Mouse (Mus musculus): ENCODE data around the gene Olfr323. TPM values are rescaled to one million over a fixed set of nuclear protein-coding genes. Genes with fewer than 3 reads are reported as not detected.

Olfr323 gene
- polyA plus RNA-seq, 1 experiment from 2014 or later: not detected

DNA sequence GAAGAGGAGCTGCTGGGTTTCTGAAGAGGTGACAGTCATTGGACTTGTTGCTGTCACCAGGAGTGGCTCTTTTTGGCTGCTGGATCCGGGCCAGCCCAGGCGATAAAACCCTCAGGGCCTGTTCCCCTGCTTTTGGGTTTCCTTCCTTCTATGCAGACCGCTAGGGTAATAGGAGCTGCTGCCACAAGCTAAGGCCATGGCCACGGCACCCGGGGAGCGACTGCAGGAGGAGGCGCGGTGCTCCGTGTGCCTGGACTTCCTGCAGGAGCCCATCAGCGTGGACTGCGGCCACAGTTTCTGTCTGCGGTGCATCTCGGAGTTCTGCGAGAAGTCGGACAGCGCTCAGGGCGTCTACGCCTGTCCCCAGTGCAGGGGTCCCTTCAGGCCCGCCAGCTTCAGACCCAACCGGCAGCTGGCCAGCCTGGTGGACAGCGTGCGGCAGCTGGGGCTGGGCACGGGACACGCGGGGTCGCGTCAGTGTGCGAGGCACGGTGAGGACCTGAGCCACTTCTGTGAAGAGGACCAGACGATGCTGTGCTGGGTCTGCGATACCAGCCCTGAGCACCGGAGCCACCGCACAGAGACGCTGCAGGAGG lies 10.1 kb upstream of the Olfr323 start, which contains the start of gene Trim58:
Gene Trim58, plus strand, starts transcription at position 194 of the 596 bp plus-strand sequence.
- Histone ChIP-seq H3K4me2 (peak within 1 kb of the TSS; percentile 90), H3K4me1 (replicated peaks; ENCODE audit: control insufficient read depth, insufficient read depth, low read length) (peaks cover 13% of the 10 kb centered on the region), H3K9me3 (ENCODE audit: control insufficient read depth, low read length) (no peaks in the 10 kb centered on the region), H3K27ac (ENCODE audit: low read depth, low read length) (peak within 1 kb of the TSS; percentile 98), H3K4me3 (ENCODE audit: low read depth, low read length) (peak within 1 kb of the TSS; percentile 64), H3K36me3 (ENCODE audit: control insufficient read depth, insufficient read depth, low read length) (no peaks in the 10 kb centered on the region), H3K9ac (ENCODE audit: low read depth, low read length) (peak within 1 kb of the TSS; percentile 91), H3K27me3 (replicated peaks; ENCODE audit: control insufficient read depth, insufficient read depth, low read length) (peaks cover 3% of the 10 kb centered on the region; the same call in 1 of the 2 replicates)
- WGBS: 3% methylated on average over 34 of the region's 34 CpGs
- ATAC-seq (replicated peaks; ENCODE audit: low FRiP score) (peak; percentile 43), DNase-seq (ENCODE audit: low spot score) (peak; percentile 69)

DNA sequence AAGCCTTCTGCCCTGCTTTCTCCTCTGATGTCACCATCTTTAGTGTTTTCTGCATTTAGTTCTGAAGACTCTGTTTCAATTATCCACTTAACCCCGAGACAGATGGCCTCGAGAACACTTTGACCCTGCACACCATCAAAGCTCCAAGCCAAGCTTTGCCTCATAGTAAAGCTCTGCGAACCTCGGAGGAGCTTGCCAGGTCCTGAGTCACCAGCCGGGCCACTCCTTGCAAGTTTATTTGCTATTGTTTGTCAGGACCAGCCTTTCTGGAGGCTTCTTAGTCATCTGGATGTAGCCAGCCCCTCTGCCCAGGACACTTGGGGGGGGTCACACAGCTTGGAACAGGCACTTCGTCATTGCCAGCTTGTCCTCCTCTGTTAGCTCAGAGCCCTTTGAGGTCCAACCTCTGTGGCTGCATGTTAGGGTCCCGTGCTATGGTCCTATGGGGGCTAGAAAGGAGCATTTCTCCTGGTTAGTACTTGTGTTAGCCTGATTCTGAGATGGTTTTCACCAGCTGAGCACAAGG lies 7.9 kb upstream of the Olfr323 start:
- H3K4me1 ChIP-seq (replicated peaks; ENCODE audit: control insufficient read depth, insufficient read depth, low read length): peaks cover 11% of the 10 kb centered on the region
- H3K27ac ChIP-seq (ENCODE audit: low read depth, low read length): no peak overlapping the region

DNA sequence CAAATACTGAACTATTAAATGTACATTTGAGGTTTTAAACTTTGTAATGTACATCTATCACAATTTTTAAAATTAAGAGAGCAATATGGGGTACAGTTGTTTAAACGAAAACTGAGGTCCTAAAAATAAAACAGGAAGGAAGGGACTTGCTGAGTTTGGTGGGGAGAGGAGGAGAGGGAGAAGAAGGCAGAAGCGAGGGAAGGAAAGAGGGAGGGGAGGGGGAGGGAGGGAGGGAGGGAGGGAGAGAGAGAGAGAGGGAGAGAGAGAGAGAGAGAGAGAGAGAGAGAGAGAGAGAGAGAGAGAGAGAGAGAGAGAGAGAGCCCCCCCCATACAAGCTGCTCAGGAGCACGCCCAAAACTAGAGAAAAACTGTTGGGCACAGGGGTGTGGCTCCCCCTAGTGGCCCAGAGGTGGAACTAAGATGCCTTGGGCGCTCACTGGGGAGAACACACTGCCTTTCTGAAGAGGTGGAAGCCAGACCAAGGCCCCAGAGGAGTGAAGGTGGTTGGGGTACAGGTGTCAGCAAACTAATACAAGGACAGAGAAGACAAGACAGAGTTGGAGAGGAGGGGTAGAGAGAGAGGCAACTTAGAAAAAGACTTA lies 6.2 kb upstream of the Olfr323 start:
- Histone ChIP-seq H3K4me2 (no peak overlapping the region), H3K9ac (ENCODE audit: low read depth, low read length) (no peak overlapping the region), H3K36me3 (ENCODE audit: control insufficient read depth, insufficient read depth, low read length) (no peaks in the 10 kb centered on the region), H3K9me3 (ENCODE audit: control insufficient read depth, low read length) (no peaks in the 10 kb centered on the region), H3K27me3 (replicated peaks; ENCODE audit: control insufficient read depth, insufficient read depth, low read length) (peaks cover 3% of the 10 kb centered on the region; the same call in 1 of the 2 replicates), H3K4me3 (ENCODE audit: low read depth, low read length) (no peak overlapping the region), H3K27ac (ENCODE audit: low read depth, low read length) (no peak overlapping the region), H3K4me1 (replicated peaks; ENCODE audit: control insufficient read depth, insufficient read depth, low read length) (peaks cover 4% of the 10 kb centered on the region; the same call in 1 of the 2 replicates)
- DNase-seq (ENCODE audit: low spot score): peak; percentile 61
- WGBS: 5% methylated on average over 3 of the region's 4 CpGs
- no peak for ATAC-seq (replicated peaks; ENCODE audit: low FRiP score)

More for the DNA sequence above, 7.9 kb upstream of the Olfr323 start:
- no peak overlapping the region for H3K4me3 ChIP-seq (ENCODE audit: low read depth, low read length)
- peaks cover 3% of the 10 kb centered on the region; the same call in 1 of the 2 replicates for H3K27me3 ChIP-seq (replicated peaks; ENCODE audit: control insufficient read depth, insufficient read depth, low read length)
- H3K9ac ChIP-seq (ENCODE audit: low read depth, low read length): no peak overlapping the region
- DNase-seq (ENCODE audit: low spot score): no peak
- WGBS: 71% methylated on average over 7 of the region's 7 CpGs
- no peak overlapping the region for H3K4me2 ChIP-seq
- H3K36me3 ChIP-seq (ENCODE audit: control insufficient read depth, insufficient read depth, low read length): no peaks in the 10 kb centered on the region
- no peaks in the 10 kb centered on the region for H3K9me3 ChIP-seq (ENCODE audit: control insufficient read depth, low read length)
- no peak for ATAC-seq (replicated peaks; ENCODE audit: low FRiP score)

DNA sequence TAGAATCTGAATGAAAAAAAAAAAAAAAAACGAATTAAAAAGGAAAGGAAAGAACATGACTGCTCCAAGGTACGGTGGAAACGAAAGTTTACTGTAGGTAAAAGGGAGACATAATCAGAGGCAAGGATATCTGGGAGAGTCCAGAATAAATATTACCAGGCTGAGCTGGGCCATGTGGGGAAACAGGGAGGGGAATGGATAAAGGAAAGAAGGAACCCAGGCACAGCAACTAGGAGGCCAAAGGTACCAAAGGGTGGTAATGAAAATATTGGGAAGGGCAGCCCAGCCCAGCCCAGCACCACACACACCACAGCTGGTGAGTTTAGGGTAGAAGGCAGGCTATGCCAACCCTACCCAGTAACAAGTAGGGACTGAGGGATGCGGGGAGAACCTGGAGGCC lies 4.6 kb upstream of the Olfr323 start:
- no peaks in the 10 kb centered on the region; the same call in 1 of the 2 replicates for H3K27me3 ChIP-seq (replicated peaks; ENCODE audit: control insufficient read depth, insufficient read depth, low read length)
- no peak overlapping the region for H3K4me2 ChIP-seq
- ATAC-seq (replicated peaks; ENCODE audit: low FRiP score) (no peak), DNase-seq (ENCODE audit: low spot score) (no peak)
- no peaks in the 10 kb centered on the region for H3K9me3 ChIP-seq (ENCODE audit: control insufficient read depth, low read length)
- H3K4me3 ChIP-seq (ENCODE audit: low read depth, low read length): no peak overlapping the region
- H3K4me1 ChIP-seq (replicated peaks; ENCODE audit: control insufficient read depth, insufficient read depth, low read length): no peaks in the 10 kb centered on the region
- no peaks in the 10 kb centered on the region for H3K36me3 ChIP-seq (ENCODE audit: control insufficient read depth, insufficient read depth, low read length)
- 62% methylated on average over 4 of the region's 4 CpGs for WGBS
- H3K27ac ChIP-seq (ENCODE audit: low read depth, low read length): no peak overlapping the region
- no peak overlapping the region for H3K9ac ChIP-seq (ENCODE audit: low read depth, low read length)

DNA sequence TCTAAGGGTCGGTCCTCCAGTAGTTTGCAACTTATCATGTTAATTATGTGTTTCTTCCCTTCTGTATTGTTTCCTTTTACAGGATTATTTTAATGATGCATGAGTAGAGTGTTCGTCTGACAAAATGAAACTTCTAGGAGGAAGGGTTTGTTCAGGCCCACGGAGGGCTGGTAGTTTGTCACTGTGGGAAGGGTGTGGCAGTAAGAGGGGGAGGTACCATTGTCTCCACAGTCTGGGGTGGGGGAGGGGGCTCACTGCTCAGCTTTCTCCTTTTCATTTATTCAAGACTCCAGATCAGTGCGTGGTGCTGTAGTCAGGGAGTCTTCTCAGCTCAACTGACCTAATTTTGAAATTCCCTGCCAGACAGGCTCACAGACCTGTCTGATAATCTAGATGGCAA lies 4.2 kb downstream of the Olfr323 start:
- WGBS: 61% methylated on average over 4 of the region's 4 CpGs
- Histone ChIP-seq H3K9me3 (ENCODE audit: control insufficient read depth, low read length) (no peaks in the 10 kb centered on the region), H3K4me1 (replicated peaks; ENCODE audit: control insufficient read depth, insufficient read depth, low read length) (no peaks in the 10 kb centered on the region), H3K9ac (ENCODE audit: low read depth, low read length) (no peak overlapping the region), H3K4me3 (ENCODE audit: low read depth, low read length) (no peak overlapping the region), H3K27me3 (replicated peaks; ENCODE audit: control insufficient read depth, insufficient read depth, low read length) (no peaks in the 10 kb centered on the region), H3K4me2 (no peak overlapping the region), H3K36me3 (ENCODE audit: control insufficient read depth, insufficient read depth, low read length) (no peaks in the 10 kb centered on the region), H3K27ac (ENCODE audit: low read depth, low read length) (no peak overlapping the region)
- no peak for ATAC-seq (replicated peaks; ENCODE audit: low FRiP score)
- no peak for DNase-seq (ENCODE audit: low spot score)

DNA sequence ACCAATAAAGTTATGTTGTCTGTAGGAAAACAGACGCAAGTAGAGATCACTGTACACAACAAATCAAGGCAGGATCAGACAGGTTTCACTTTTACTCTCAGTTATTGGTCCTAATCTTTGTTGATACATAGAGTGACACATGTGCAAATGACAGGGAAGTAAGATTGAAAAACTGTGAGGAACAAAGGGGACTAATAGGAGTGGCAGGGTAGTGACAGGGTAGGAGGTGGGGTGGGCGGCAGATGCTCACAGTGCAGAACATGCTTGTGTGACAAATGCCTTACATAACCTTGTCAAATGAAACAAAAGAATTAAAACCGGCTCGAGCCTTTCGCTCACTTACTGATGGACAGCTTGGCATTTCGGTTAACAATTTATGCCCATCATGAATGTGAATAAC lies 11.5 kb downstream of the Olfr323 start:
- H3K9me3 ChIP-seq (ENCODE audit: control insufficient read depth, low read length): no peaks in the 10 kb centered on the region
- H3K4me1 ChIP-seq (replicated peaks; ENCODE audit: control insufficient read depth, insufficient read depth, low read length): no peaks in the 10 kb centered on the region
- no peak overlapping the region for H3K27ac ChIP-seq (ENCODE audit: low read depth, low read length)
- no peaks in the 10 kb centered on the region for H3K36me3 ChIP-seq (ENCODE audit: control insufficient read depth, insufficient read depth, low read length)
- no peaks in the 10 kb centered on the region for H3K27me3 ChIP-seq (replicated peaks; ENCODE audit: control insufficient read depth, insufficient read depth, low read length)
- DNase-seq (ENCODE audit: low spot score) (no peak), ATAC-seq (replicated peaks; ENCODE audit: low FRiP score) (no peak)
- no peak overlapping the region for H3K9ac ChIP-seq (ENCODE audit: low read depth, low read length)
- 75% methylated on average over 6 of the region's 6 CpGs for WGBS
- no peak overlapping the region for H3K4me3 ChIP-seq (ENCODE audit: low read depth, low read length)
- H3K4me2 ChIP-seq: no peak overlapping the region

DNA sequence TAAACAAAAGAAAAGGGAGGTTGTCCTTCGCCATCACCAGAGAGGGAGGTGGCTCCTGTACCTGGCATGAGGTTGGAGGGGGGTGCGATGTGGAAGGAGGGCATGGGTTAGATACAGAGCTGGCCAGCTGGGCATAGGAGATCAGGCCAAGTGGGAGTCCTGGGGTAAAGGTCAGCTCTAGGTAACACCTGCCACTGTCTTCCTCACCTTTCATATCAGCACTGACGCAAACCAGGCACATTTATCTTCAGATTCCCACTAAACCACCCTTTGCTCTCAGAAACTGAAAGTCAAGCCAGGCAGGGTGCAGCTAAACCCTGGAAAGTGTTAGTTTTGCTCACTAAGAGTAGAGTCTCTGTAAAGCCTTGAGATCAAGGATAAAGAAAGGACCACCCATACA lies 11.9 kb downstream of the Olfr323 start:
- H3K36me3 ChIP-seq (ENCODE audit: control insufficient read depth, insufficient read depth, low read length): no peaks in the 10 kb centered on the region
- H3K9me3 ChIP-seq (ENCODE audit: control insufficient read depth, low read length): no peaks in the 10 kb centered on the region
- no peaks in the 10 kb centered on the region for H3K27me3 ChIP-seq (replicated peaks; ENCODE audit: control insufficient read depth, insufficient read depth, low read length)
- H3K27ac ChIP-seq (ENCODE audit: low read depth, low read length): no peak overlapping the region
- H3K9ac ChIP-seq (ENCODE audit: low read depth, low read length): no peak overlapping the region
- DNase-seq (ENCODE audit: low spot score) (no peak), ATAC-seq (replicated peaks; ENCODE audit: low FRiP score) (no peak)
- no peaks in the 10 kb centered on the region for H3K4me1 ChIP-seq (replicated peaks; ENCODE audit: control insufficient read depth, insufficient read depth, low read length)
- WGBS: 54% methylated on average over 3 of the region's 3 CpGs
- no peak overlapping the region for H3K4me2 ChIP-seq
- H3K4me3 ChIP-seq (ENCODE audit: low read depth, low read length): no peak overlapping the region

DNA sequence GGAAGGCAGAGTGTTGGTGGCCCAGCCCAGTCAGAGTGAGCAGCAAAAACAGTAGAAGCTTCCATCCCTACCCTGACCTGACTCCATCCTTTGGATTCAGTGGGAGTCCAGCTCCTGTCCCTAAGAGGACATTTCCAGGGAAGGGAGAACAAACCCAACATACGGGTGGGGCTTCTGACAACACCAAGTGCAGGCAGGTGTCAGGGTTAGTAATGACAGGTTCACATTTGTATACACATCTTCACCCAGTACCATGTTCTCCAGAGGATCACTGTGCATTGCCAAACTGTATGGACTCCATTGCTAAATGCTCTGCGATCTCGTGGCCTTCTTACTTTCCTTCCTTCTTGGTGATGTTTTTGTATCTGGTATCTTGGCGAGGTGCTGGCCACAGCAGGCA lies 14.3 kb downstream of the Olfr323 start, which contains the start of gene 2210407C18Rik:
Gene 2210407C18Rik, minus strand, starts transcription at position 101 of the 400 bp plus-strand sequence.
- ATAC-seq (replicated peaks; ENCODE audit: low FRiP score) (no peak), DNase-seq (ENCODE audit: low spot score) (no peak)
- H3K27ac ChIP-seq (ENCODE audit: low read depth, low read length): no peak within 1 kb of the TSS

DNA sequence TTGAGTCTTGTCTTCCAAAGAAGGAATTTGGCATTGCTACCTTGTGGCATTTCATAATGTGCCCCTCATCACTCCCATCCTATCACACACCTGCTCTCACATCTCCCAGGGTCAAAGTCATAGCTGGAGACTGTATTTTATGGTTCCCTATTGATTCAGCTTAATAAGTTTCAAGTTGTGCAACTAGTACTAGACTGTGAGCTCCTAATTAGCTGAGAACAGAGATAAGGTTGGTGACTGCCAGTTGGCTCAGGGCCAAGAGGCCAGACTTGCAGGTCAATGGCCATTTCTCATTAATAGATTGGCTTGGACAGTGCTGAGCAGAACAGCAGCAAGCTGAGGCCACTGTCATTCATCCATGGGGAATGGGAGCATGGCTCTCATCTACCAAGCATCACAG lies 15.8 kb downstream of the Olfr323 start:
- H3K9me3 ChIP-seq (ENCODE audit: control insufficient read depth, low read length): no peaks in the 10 kb centered on the region
- no peaks in the 10 kb centered on the region for H3K27me3 ChIP-seq (replicated peaks; ENCODE audit: control insufficient read depth, insufficient read depth, low read length)
- no peaks in the 10 kb centered on the region for H3K4me1 ChIP-seq (replicated peaks; ENCODE audit: control insufficient read depth, insufficient read depth, low read length)
- H3K4me3 ChIP-seq (ENCODE audit: low read depth, low read length): no peak overlapping the region
- H3K4me2 ChIP-seq: no peak overlapping the region
- H3K9ac ChIP-seq (ENCODE audit: low read depth, low read length): no peak overlapping the region
- H3K27ac ChIP-seq (ENCODE audit: low read depth, low read length): no peak overlapping the region
- ATAC-seq (replicated peaks; ENCODE audit: low FRiP score) (no peak), DNase-seq (ENCODE audit: low spot score) (no peak)
- no peaks in the 10 kb centered on the region for H3K36me3 ChIP-seq (ENCODE audit: control insufficient read depth, insufficient read depth, low read length)

More for the DNA sequence above, 14.3 kb downstream of the Olfr323 start, which contains the start of gene 2210407C18Rik:
- H3K27me3 ChIP-seq (replicated peaks; ENCODE audit: control insufficient read depth, insufficient read depth, low read length): no peaks in the 10 kb centered on the region
- no peaks in the 10 kb centered on the region for H3K9me3 ChIP-seq (ENCODE audit: control insufficient read depth, low read length)
- no peaks in the 10 kb centered on the region for H3K4me1 ChIP-seq (replicated peaks; ENCODE audit: control insufficient read depth, insufficient read depth, low read length)
- H3K36me3 ChIP-seq (ENCODE audit: control insufficient read depth, insufficient read depth, low read length): no peaks in the 10 kb centered on the region
- WGBS: 83% methylated on average over 4 of the region's 4 CpGs
- H3K9ac ChIP-seq (ENCODE audit: low read depth, low read length): no peak within 1 kb of the TSS
- H3K4me2 ChIP-seq: no peak within 1 kb of the TSS
- H3K4me3 ChIP-seq (ENCODE audit: low read depth, low read length): no peak within 1 kb of the TSS
